Mouse (Mus musculus): ENCODE results near the gene Scnm1. TPM values are rescaled to one million over a fixed set of nuclear protein-coding genes. Genes with fewer than 3 reads are reported as not detected.
"Not testable (repeated sequence)": the region's sequence is repeated elsewhere in the genome, so short reads cannot be mapped to it uniquely, and the experiment has no call there.

Gene Scnm1
- polyA plus RNA-seq, 1 experiment from 2014 or later, result 38.2 TPM

- H3K4me1 ChIP-seq, result peaks cover 15% of the 10 kb centered on the region
Measured at GRCm38 (mm10) chr3:95129226-95129651, 4.6 kb downstream of the Scnm1 start.

GRCm38 (mm10) chr3:95124972-95125371, 8.8 kb downstream of the Scnm1 start:
- 59% methylated on average over 5 of the region's 5 CpGs for WGBS (ENCODE audit: insufficient replicate concordance)
- no peak for ATAC-seq
- Histone ChIP-seq H3K4me1 (peaks cover 7% of the 10 kb centered on the region), H3K27me3 (replicated peaks) (no peaks in the 10 kb centered on the region), H3K4me3 (no peak overlapping the region), H3K9me3 (replicated peaks) (no peaks in the 10 kb centered on the region), H3K9ac (no peak overlapping the region), H3K36me3 (peaks cover 39% of the 10 kb centered on the region), H3K4me2 (no peak overlapping the region), H3K27ac (no peak overlapping the region)

More at GRCm38 (mm10) chr3:95129226-95129651, 4.6 kb downstream of the Scnm1 start:
- no peak for ATAC-seq
- H3K27me3 ChIP-seq (replicated peaks), result no peaks in the 10 kb centered on the region
- H3K9ac ChIP-seq, result no peak overlapping the region
- H3K27ac ChIP-seq, result no peak overlapping the region
- WGBS (ENCODE audit: insufficient replicate concordance), result 70% methylated on average over 6 of the region's 6 CpGs
- peaks cover 32% of the 10 kb centered on the region for H3K36me3 ChIP-seq
- no peak overlapping the region for H3K4me2 ChIP-seq
- no peaks in the 10 kb centered on the region for H3K9me3 ChIP-seq (replicated peaks)
- no peak overlapping the region for H3K4me3 ChIP-seq

GRCm38 (mm10) chr3:95124246-95124645, 9.6 kb downstream of the Scnm1 start, which contains the start of gene Tmod4:
Gene Tmod4 (plus strand): TSS chr3:95124476.
- 52% methylated on average over 6 of the region's 6 CpGs for WGBS (ENCODE audit: insufficient replicate concordance)
- Histone ChIP-seq H3K4me2 (no peak within 1 kb of the TSS), H3K36me3 (peaks cover 39% of the 10 kb centered on the region), H3K27me3 (replicated peaks) (no peaks in the 10 kb centered on the region), H3K4me3 (no peak within 1 kb of the TSS), H3K9me3 (replicated peaks) (no peaks in the 10 kb centered on the region), H3K9ac (no peak within 1 kb of the TSS), H3K27ac (0 out of 2 replicates have a peak within 1 kb of the TSS, but pooled peaks have one; percentile 13), H3K4me1 (peaks cover 7% of the 10 kb centered on the region)
- 0 out of 2 replicates have a peak, but pooled peaks have one; percentile 16 for ATAC-seq

GRCm38 (mm10) chr3:95121580-95121979, 12.2 kb downstream of the Scnm1 start:
- Histone ChIP-seq H3K27ac (peak overlapping the region; percentile 36; the same call in 1 of the 2 replicates), H3K4me3 (no peak overlapping the region), H3K9ac (no peak overlapping the region), H3K4me2 (no peak overlapping the region), H3K36me3 (peaks cover 55% of the 10 kb centered on the region), H3K4me1 (peaks cover 7% of the 10 kb centered on the region), H3K9me3 (replicated peaks) (no peaks in the 10 kb centered on the region), H3K27me3 (replicated peaks) (no peaks in the 10 kb centered on the region)
- 0 out of 2 replicates have a peak, but pooled peaks have one; percentile 24 for ATAC-seq
- 55% methylated on average over 6 of the region's 6 CpGs for WGBS (ENCODE audit: insufficient replicate concordance)

- ATAC-seq, result no peak
- H3K36me3 ChIP-seq, result peaks cover 70% of the 10 kb centered on the region
Measured at GRCm38 (mm10) chr3:95117751-95118150, 16.1 kb downstream of the Scnm1 start.

GRCm38 (mm10) chr3:95112760-95113159, 21.1 kb downstream of the Scnm1 start:
- Histone ChIP-seq H3K9ac (no peak overlapping the region; the same call in 1 of the 2 replicates), H3K9me3 (replicated peaks) (no peaks in the 10 kb centered on the region), H3K27me3 (replicated peaks) (no peaks in the 10 kb centered on the region), H3K36me3 (peaks cover 24% of the 10 kb centered on the region), H3K27ac (0 out of 2 replicates have a peak overlapping the region, but pooled peaks have one; percentile 0), H3K4me2 (peak overlapping the region; percentile 70), H3K4me1 (peaks cover 40% of the 10 kb centered on the region), H3K4me3 (no peak overlapping the region)
- no peak for ATAC-seq
- 89% methylated on average over 1 of the region's 1 CpGs for WGBS (ENCODE audit: insufficient replicate concordance)

More at GRCm38 (mm10) chr3:95117751-95118150, 16.1 kb downstream of the Scnm1 start:
- H3K4me3 ChIP-seq, result no peak overlapping the region
- H3K9me3 ChIP-seq (replicated peaks), result no peaks in the 10 kb centered on the region
- peaks cover 5% of the 10 kb centered on the region for H3K4me1 ChIP-seq
- 88% methylated on average over 2 of the region's 2 CpGs for WGBS (ENCODE audit: insufficient replicate concordance)
- H3K9ac ChIP-seq, result no peak overlapping the region
- H3K27ac ChIP-seq, result no peak overlapping the region
- H3K27me3 ChIP-seq (replicated peaks), result no peaks in the 10 kb centered on the region
- H3K4me2 ChIP-seq, result no peak overlapping the region

- Histone ChIP-seq H3K4me3 (peak within 1 kb of the TSS; percentile 83), H3K4me1 (peaks cover 42% of the 10 kb centered on the region), H3K36me3 (peaks cover 17% of the 10 kb centered on the region), H3K4me2 (peak within 1 kb of the TSS; percentile 70), H3K9me3 (replicated peaks) (no peaks in the 10 kb centered on the region), H3K27ac (peak within 1 kb of the TSS; percentile 94), H3K9ac (peak within 1 kb of the TSS; percentile 85), H3K27me3 (replicated peaks) (no peaks in the 10 kb centered on the region)
- 1% methylated on average over 54 of the region's 54 CpGs for whole genome bisulfite sequencing (ENCODE audit: insufficient replicate concordance)
- ATAC-seq, result peak; percentile 71
Measured at GRCm38 (mm10) chr3:95110911-95111726, 22.7 kb downstream of the Scnm1 start, which contains the start of gene Vps72. Gene Vps72 (plus strand): TSS chr3:95111022.

GRCm38 (mm10) chr3:95107898-95108297, 25.9 kb downstream of the Scnm1 start:
- H3K27me3 ChIP-seq (replicated peaks), result no peaks in the 10 kb centered on the region
- H3K9ac ChIP-seq, result no peak overlapping the region
- ATAC-seq, result no peak
- no peaks in the 10 kb centered on the region for H3K9me3 ChIP-seq (replicated peaks)
- WGBS (ENCODE audit: insufficient replicate concordance), result 61% methylated on average over 2 of the region's 2 CpGs
- H3K4me1 ChIP-seq, result peaks cover 61% of the 10 kb centered on the region
- H3K4me2 ChIP-seq, result no peak overlapping the region
- peaks cover 8% of the 10 kb centered on the region for H3K36me3 ChIP-seq
- H3K4me3 ChIP-seq, result no peak overlapping the region
- H3K27ac ChIP-seq, result no peak overlapping the region

GRCm38 (mm10) chr3:95107308-95107707, 26.5 kb downstream of the Scnm1 start:
- Histone ChIP-seq H3K36me3 (peaks cover 11% of the 10 kb centered on the region), H3K9ac (peak overlapping the region; percentile 69), H3K4me3 (peak overlapping the region; percentile 91), H3K4me1 (peaks cover 61% of the 10 kb centered on the region), H3K4me2 (peak overlapping the region; percentile 75), H3K27ac (0 out of 2 replicates have a peak overlapping the region, but pooled peaks have one; percentile 74)
- not testable (repeated sequence) for ATAC-seq; H3K9me3 ChIP-seq (replicated peaks); H3K27me3 ChIP-seq (replicated peaks)

- Histone ChIP-seq H3K36me3 (peaks cover 17% of the 10 kb centered on the region), H3K4me2 (peak within 1 kb of the TSS; percentile 75), H3K4me3 (peak within 1 kb of the TSS; percentile 91), H3K4me1 (peaks cover 64% of the 10 kb centered on the region), H3K9ac (peak within 1 kb of the TSS; percentile 89), H3K27me3 (replicated peaks) (no peaks in the 10 kb centered on the region), H3K9me3 (replicated peaks) (no peaks in the 10 kb centered on the region), H3K27ac (peak within 1 kb of the TSS; percentile 90)
- WGBS (ENCODE audit: insufficient replicate concordance), result under 1% methylated on average over 51 of the region's 51 CpGs
- peak; percentile 83 for ATAC-seq
Measured at GRCm38 (mm10) chr3:95106338-95107117, 27.3 kb downstream of the Scnm1 start, which contains the start of gene Pip5k1a. Gene Pip5k1a (minus strand): TSS chr3:95106930.

GRCm38 (mm10) chr3:95105586-95106337, 28.0 kb downstream of the Scnm1 start:
- Histone ChIP-seq H3K4me1 (peaks cover 71% of the 10 kb centered on the region), H3K36me3 (peaks cover 25% of the 10 kb centered on the region), H3K4me2 (peak overlapping the region; percentile 74), H3K9ac (peak overlapping the region; percentile 89), H3K27me3 (replicated peaks) (no peaks in the 10 kb centered on the region), H3K4me3 (peak overlapping the region; percentile 91), H3K27ac (peak overlapping the region; percentile 90), H3K9me3 (replicated peaks) (no peaks in the 10 kb centered on the region)
- under 1% methylated on average over 16 of the region's 16 CpGs for WGBS (ENCODE audit: insufficient replicate concordance)
- ATAC-seq, result peak; percentile 33; the same call in 1 of the 2 replicates
